Mouse (Mus musculus) gonadal fat pad, adult 2 months (tissue): ENCODE measurements around the gene Dok3. TPM values are rescaled to one million over a fixed set of nuclear protein-coding genes. Genes with fewer than 3 reads are reported as not detected.

Experiments used
- DNase-seq: peaks from one replicate; pipeline ENCODE4 v3.0.0-alpha.2; 2012; ENCODE audit warnings: low read depth
- polyA plus RNA-seq: library from polyadenylated mRNA; depleted of rRNA; stranded (reverse); fragments of >200 nt; gene quantifications from 2 replicates; pipeline ENCODE4 v1.2.3, GENCODE M21; 2012

The Dok3 gene
- polyA plus RNA-seq, 1 experiment: 5.5 TPM

DNA sequence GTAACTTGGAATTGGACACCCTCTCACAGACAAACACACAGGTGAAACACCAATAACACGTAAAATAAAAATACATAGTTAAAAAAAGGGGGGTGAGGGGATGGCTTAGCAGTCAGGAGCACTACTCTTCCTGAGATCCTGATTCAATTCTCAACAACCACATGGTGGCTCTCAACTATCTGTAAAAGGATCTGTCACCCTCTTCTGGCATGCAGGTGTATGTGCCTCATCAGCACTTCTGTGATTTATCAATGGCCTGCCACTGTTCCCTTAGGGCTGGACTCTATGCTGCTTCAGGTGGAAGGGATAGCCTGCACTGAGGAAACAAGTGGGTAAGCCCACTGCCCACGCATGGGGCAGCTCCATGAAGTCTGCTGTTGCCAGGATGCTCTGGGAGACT is 11.8 kb upstream of the Dok3 start:
- no peak for DNase-seq

DNA sequence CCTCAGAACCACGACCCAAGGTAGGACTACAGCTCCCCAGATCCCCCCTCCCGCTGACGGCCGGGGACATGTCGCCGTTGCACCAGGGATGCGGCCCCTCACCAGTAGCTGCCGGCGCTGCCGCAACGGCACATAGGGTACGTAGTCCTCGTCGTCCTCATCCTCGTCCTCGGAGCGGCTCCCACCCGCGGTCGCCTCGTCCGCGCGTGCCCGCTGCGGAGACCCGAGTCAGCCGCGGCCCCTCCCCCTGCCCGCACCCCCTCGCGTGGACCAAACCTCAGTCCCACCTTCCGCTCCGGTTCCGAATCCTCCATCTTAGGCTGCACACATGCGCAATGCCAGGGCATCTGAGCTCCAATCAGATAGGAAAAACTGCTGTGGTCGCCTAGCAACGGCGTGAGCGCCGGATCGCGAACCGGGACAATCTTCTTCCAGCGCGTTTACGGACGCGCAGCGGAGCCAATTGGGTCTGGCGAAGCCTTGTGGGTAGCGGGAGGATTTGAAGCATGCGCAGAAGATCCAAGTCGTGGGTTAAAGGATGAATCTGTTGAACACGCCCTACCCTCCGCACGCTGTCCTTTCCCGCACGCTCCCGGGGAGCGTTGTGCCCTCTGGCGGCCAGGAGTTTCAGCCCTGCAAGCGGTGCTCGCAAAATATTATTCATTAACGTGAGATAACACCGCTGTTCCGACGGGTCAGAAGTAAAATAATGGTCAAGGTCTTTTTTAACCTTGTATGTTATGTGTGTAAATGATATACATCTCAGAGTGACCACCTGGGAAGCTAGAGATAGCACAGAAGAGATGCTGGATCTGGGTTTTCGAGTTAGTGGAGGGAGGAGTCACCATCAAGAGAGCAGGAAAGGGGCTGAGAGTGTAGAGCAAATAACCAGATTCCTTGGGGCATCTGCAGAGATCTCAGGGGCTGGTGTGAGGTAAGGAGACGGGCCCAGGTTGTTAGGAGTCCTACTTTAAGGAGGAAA is 7.4 kb upstream of the Dok3 start, which contains the start of gene Ddx41:
Gene Ddx41 (minus strand): TSS at position 465 of the 982 bp plus-strand sequence.
- peak; percentile 86 for DNase-seq

DNA sequence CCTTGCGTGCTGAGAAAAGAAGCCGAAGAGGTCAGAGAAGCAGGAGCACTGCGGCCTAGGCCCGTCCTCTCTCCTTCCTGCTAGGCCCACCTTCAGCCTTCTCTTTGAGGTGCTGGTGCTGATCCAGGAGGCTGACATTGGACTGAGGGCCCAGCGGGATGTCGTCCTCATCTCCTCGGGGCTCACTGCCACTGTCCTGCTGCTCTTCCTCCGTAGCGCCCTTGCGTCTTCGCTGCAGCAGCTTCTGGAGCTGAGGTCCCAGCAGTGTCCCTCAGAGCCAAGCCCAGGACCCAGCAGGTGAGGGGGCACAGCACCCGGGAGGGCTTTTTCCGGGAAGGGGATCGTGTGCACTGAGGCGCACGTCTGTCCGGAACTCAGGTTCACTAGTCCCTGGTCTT is 6.7 kb upstream of the Dok3 start:
- DNase-seq: no peak

DNA sequence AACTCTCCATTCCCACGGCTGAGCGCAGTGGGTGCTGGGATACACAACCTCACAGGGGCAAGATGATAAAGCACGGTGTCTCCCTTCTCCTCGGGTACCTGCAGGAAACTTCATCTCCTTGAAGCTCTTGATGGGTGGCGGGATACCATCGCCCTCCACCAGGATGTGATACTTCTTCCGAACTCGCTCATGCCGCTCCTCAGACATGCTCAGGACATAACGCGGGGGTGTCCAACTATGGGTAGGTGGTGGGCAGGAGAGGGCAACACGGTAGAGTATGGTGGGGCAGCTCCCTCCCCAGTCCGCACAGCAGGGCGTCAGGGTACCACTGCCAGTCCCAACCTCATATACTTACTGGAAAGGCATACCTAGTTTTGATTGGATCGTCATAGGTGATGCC is 6.1 kb upstream of the Dok3 start:
- no peak for DNase-seq

DNA sequence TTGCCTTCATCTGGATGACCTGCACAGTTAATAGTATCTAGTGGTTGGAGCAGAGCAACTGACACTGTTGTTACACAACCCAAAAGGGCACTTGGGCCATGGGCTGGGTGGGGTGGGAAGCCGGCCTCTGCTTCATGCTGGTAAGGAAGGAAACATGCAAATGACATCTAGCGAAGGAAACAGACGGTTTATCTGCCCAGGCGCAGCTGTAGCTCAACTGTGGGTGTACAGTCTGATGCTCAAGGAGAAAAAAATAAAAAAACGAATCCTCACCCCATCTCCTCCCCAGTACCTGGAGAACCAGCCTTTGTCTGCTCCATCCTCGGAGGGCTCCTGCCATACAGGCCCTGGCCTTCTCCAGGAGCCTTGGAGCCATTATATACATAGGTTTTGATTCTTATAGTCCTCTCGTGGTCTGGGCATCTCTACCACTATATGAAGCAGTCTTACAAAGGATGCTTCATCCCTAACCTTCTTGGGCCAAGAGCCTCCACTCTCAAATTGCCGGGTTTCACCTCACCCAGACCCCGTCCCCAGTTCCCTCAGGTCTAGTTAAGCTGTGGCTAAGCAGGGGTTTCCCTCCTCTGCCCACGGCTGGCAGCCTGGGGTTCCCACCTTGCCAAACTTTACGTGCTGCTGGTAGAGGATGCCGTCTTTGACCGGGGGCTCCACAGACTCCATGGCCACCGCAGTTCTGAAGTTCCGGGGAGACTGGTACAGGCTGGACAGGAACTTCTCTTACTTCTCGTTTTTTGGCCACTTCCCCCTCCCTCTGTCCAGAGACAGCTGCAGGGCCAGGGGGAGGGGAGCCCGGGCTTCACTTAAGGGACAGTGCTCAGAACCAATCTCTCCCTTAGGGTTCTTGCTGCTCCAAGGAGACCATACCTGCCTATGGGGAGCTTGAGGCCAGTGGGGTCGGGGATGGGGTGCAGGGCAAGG is 993 bp downstream of the Dok3 start:
- DNase-seq: no peak

DNA sequence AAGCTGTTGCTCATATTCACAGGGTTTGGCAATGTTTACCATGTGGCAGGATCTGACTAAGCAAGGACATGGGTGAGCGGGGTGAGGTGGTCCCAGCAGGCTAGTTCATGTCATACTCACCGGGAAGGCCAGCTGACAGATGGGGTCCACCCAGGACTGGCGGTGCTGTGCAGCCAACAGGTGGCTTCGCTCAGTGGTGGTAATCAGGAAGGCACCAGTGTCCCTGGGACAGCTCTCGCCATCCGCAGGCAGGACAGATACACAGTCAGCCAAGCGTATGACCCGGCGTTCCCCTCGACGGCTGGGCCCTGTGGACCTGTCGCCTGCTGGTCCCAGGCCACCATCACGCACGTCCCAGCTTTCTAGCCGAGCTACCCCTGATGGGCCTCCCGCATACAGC is 1.9 kb downstream of the Dok3 start:
- no peak for DNase-seq

DNA sequence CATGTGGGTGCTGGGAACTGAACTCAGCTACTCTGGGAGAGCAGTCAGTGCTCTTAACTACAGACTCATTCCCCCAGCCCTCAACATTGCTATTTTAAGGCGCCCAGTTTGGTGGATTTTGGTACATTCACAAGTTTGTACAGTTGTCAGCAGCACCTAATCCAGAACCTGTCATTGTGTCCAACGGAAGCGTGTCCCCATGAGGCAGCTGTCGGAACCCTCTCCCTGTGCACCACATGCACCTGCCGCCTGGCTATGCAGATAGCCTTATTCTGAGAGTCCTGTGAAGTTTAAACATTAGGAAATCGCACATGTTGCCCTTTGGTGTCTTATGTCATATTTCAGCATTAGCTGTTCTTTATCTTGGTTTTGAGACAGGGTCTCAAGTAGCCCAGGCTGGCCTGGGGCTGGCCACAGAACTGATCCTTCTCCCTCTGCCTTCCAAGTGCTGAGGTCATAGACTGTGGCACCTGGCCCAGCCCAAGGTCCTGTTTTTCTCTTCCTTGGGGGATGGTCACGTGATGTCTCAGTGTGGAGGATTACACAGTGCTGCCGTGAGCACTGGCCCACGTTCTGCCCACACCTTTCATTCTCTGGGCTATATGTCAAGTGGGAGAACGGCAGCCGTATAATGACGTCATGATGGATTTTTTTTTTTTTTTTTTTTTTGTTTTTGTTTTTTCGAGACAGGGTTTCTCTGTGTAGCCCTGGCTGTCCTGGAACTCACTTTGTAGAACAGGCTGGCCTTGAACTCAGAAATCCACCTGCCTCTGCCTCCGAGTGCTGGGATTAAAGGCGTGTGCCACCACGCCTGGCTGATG is 3.2 kb downstream of the Dok3 start:
- peak; percentile 40 for DNase-seq

DNA sequence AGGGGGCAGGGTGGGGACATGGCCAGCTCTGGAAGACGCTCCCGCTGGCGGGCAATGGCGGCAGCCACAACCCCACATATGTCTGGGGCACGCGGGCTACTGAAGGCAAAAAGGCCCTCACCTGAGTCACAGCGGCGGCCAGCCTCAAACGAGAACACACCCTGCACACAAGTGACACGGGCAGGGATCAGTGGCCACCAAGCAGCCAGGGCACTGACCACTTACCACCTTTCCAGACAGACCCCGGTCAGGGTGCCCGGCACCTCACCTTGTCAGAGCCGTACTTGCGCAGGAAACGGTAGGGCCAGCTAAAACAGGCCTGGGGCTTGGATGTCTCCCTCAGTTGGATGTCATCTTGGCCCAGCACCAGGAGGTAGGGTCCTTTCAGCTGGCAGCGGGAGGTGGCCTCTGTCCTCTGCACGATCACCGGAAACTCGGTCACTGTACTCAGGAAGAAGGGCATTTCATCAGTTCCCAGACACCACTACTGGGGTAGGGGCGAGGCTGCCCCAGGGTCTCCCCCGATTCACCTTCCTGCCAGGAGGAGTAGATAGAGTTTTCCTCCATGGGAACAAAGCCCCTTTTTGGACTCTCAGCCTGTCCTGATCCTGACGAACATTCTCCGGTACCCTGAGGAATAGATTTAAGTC is 5.0 kb downstream of the Dok3 start:
- DNase-seq: no peak

DNA sequence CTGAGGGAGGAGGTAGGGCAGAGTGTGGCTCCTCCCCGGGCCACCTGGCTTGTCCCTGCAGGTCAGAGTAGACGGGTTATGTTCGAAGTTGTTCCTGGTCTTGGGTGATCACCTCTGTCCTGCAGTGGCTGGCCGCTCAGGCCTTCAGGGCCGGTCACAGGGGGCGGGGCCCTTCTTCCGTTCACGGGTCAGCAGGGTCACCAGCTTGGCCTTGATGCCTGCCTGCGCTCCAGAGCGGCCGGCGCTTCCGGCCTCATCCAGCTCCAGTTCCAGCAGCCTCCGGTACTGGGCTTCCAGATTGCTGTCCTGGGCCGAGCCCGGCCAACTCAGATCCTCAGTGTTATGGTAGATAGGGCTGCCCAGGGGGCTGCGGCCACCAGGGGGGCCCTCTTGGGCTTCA is 5.8 kb downstream of the Dok3 start:
- DNase-seq: no peak

DNA sequence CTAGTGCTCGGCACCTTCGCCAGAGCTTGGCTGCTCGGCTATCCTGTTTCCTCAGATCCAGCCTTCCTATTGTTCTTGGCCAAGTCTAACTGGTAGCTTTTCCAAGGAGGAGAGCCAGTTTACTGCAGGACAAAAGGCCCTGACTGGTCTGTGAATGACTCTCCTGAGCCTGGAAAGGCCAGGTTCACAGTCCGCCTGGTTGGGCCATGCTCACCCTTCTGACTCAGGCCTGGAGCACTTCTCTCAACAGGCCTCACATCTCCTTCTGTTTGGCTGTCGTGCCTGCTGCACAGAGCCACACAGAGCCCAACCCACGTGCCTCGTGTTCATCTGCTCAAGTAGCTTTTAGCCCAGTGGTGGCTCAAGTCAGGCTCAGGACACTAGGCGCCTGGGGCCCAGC is 6.4 kb downstream of the Dok3 start:
- DNase-seq: peak; percentile 54

DNA sequence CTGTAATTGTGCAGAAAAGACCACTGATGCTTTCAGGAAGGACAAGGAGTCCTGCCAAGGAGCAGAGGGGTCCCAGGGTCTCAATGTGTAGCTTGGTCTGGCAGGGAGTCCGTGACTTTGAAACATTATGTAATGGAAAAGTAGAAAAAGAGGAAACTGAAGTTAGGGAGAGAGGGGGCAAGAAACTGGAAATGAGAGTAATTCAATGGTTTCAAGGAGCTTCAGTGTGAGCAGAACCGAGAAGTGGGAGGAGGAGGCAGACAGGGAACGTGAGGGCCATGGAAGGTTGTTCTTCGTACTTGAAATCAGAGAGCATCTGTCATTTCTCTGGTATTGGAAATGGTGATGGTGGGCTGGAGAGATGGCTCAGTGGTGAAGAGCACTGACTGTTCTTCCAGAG is 9.5 kb downstream of the Dok3 start:
- DNase-seq: no peak

DNA sequence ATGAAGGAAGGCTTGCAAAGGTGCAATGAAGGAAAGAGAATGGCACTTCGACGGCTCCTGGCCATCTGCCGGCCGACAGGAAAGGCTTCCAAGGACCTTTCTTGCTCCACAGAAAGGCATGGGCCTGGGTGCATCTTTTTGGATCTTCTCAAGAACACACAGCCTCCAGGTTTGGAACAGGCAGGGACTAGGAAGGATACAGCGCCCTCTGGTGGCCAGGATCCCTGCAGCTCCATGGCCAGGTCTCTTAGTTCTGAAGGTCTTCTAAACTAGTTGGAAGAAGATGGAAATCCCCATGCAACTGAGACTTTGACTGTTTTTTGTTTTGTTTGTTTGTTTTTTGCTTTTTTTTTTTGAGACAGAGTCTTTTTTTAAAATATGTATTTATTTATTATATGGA is 12.1 kb downstream of the Dok3 start:
- DNase-seq: no peak

DNA sequence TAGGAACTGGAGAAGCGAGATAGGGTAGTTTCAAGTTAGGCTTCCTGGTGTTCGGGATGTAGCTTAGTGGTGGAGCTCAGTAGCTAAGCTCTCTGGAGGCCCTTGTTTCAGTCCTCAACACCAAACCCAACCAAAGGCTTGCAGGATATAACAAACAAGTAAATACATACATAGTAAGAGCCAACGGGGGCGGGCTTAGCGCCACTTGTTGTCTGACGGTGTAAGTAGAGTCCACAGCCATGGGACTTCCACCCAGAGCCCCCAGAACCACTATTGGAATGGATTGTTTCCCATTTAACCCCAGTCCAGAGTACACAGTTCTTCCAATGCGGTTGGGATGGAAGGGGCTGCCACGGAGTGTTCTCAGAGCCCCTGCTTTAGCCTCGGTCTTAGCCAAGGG is 15.3 kb downstream of the Dok3 start:
- DNase-seq: no peak

DNA sequence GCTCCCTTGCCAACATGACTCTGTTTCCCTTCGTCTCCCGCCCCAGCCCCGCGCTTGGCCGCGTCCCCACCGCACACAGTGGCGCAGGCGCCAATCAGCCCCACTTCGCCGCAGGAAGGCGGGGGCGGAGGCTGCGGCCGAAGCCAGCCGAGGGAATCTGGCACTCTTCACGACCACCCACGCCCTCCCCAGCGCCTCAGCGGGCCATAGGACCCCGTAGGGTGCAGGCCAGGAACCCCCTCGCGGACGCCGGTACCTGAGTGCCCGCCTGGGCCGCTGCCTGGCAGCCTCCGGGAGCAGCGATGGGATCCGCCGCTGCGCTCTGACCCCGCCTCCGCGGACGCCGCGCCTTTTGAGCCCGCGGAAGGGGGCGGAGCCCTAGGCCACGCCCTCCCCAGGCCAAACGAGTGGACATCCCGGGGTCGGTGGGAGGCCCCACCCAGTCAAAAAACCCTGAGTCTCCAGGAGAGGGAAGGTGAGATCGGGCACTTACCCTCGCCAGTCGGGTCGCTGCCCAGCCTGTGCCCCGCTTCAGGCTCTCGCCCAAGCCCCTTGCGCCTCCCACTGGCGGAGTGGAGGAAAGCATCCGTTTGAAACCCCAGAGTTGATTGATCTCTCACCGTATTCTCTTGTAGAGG is 15.9 kb downstream of the Dok3 start, which contains the start of gene Pdlim7:
Gene Pdlim7 (minus strand): TSS at position 566 of the 638 bp plus-strand sequence.
- no peak for DNase-seq

DNA sequence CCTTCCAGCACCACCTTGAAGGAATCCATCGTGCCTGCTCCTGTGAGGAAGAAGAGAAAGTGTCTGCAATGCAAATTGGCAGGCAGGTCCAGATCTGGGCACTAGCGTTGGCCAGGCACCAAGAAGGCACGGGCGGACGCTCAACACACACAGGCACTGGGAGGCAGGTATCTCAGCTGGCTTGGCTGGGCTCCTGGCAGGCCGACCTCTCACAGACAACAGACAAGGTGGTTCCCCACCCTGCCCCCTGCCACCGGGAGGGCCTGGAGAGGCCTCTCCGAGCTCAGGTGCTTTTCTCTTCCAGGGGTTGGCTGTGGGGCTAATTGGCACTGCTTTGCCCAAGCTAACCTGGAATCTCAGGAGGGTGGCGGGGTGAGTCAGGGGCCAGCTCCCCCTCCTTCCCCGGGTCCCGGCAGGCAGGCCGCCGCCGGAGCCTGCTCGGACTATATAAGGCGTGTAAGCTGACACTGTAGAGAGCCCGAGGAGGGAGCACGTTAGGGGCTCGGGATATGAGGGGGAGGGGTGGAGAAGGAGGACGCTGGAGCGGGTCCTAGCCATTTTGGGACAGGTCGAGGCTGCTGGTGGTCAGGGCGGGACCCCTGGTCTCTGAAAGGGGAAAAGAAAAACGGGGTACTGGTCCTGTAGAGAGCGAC is 16.6 kb downstream of the Dok3 start:
- DNase-seq: no peak

DNA sequence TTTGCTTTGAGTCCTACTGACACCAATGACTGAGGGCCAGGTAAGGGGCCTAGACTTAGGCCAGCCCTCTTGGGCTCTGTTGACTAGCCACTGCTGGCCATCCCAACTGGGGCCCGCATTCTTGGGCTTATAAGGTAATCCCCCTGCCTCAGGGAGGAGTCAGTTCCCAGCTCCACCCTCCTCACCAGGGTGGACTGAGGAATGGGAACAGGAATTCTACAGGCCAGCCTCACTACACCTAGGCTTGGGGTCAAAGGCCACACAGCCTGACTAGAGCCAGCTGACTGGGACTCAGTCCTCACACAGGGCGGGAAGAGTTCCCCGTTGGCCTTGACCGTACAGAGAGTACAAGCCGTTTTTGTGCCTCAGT is 17.6 kb downstream of the Dok3 start:
- no peak for DNase-seq

DNA sequence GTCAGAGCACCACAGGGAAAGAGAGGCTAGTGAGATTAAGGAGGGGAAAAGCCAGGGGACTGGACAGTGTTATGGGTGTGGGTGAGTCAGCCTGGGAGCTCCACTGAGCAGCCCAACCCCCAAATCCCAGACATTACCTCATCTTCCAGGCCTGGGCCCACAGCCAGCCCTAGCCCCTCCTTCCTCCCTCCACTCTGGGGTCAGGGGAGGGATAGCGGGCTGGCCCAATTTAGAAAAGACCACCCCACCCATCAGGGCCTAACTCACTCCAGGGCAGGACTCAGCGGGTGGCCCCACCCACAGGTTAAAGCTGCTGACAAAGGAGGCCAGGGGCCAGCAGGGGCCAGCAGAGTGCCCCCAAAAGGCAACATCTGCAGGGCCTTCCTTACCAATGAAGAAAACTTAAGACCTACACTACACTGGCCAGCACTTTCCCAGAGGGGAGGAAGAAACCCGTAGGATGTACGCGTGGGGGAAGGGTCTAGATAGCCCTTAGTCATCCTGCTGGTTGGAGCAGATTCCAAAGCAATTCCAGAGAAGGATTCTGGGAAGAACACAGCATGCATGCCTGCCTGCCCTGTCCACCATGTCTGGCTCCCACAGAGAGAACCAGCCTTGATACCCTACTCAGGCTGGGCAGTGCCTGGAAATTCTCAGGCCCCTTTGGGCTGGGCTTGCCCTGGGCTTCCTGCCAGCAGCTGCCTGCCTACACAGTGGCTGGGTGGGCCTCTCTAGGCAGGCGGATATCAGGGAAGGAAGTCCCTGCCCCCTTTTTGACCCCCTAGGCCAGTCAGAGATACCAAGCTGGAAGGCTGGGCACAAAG is 18.2 kb downstream of the Dok3 start:
- DNase-seq: no peak

DNA sequence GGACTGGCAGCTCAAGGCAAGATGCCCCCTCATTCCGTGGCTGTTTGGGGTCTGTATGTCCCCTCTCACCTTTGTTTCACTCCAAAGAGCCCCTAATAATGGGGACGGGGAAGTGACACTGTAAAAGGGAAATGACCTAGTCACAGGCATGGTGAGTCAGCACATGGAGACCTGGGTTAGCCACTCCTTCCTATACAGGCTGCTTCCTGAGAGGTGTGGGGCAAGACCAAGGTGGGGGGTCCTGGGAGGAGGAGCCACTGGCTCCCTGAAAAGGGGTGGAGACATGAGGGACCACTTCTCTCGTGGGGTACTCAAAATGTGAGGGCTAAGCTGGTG is 18.8 kb downstream of the Dok3 start:
- no peak for DNase-seq

DNA sequence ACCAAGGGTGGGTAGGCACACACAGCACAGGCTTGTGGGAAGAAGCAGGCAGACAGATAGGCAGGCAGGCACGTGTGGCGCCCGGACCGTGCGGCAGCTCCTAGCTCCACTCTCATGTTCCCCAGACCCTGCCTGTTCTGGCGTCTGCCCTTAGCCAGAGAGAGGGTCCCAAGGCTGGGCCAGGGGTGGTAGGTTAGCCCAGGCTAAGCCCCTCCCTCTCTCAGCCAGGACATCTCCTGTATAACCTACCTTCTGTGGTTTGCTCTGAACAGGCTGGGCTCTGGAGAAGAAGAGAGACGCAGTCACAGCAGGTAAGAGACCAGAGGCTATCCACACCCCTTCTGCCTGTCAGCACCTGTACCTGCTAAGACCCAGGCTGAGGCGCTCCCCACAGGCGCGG is 20.6 kb downstream of the Dok3 start:
- DNase-seq: no peak
